Mouse (Mus musculus): ENCODE results near the gene Iqcc. TPM values are rescaled to one million over a fixed set of nuclear protein-coding genes. Genes with fewer than 3 reads are reported as not detected.

The Iqcc gene
- total RNA-seq (2022), result 10 to 100 TPM; 27.9 to 42.5 (median 36.0) TPM

GRCm38 (mm10) chr4:129618786-129619691, at the start of gene Iqcc:
TSS of gene Iqcc (minus strand) at chr4:129619099.
- DNase-seq (ENCODE audit: low spot score in 2 of 2), result peak; percentile 94 to 97

GRCm38 (mm10) chr4:129662255-129662813, 43.4 kb upstream of the Iqcc start:
- DNase-seq (ENCODE audit: low spot score in 2 of 2), result no peak

- DNase-seq (ENCODE audit: low spot score in 2 of 2), result peak; percentile 56 to 65
These were observed 42.7 kb upstream of the Iqcc start for GRCm38 (mm10) chr4:129661584-129661983.

- DNase-seq (ENCODE audit: low spot score in 2 of 2), result no peak
These were observed 35.9 kb upstream of the Iqcc start for GRCm38 (mm10) chr4:129654770-129655169.

- no peak for DNase-seq (ENCODE audit: low spot score in 2 of 2)
These were observed 31.5 kb upstream of the Iqcc start for GRCm38 (mm10) chr4:129650359-129650758.

GRCm38 (mm10) chr4:129648656-129649055, 29.8 kb upstream of the Iqcc start:
- DNase-seq (ENCODE audit: low spot score in 2 of 2), result no peak

GRCm38 (mm10) chr4:129645204-129645603, 26.3 kb upstream of the Iqcc start:
- no peak for DNase-seq (ENCODE audit: low spot score in 2 of 2)

GRCm38 (mm10) chr4:129641756-129642155, 22.9 kb upstream of the Iqcc start:
- DNase-seq (ENCODE audit: low spot score in 2 of 2), result no peak

GRCm38 (mm10) chr4:129640638-129641467, 22.0 kb upstream of the Iqcc start, which contains the start of gene Txlna:
TSS of gene Txlna (minus strand) at chr4:129641065.
- peak; percentile 97 to 98 for DNase-seq (ENCODE audit: low spot score in 2 of 2)

- DNase-seq (ENCODE audit: low spot score in 2 of 2), result no peak
These were observed 21.3 kb upstream of the Iqcc start for GRCm38 (mm10) chr4:129640101-129640637.

GRCm38 (mm10) chr4:129639221-129639620, 20.3 kb upstream of the Iqcc start:
- no peak for DNase-seq (ENCODE audit: low spot score in 2 of 2)

- DNase-seq (ENCODE audit: low spot score in 2 of 2), result no peak
These were observed 15.0 kb upstream of the Iqcc start for GRCm38 (mm10) chr4:129633852-129634251.

GRCm38 (mm10) chr4:129631867-129632266, 13.0 kb upstream of the Iqcc start:
- no peak for DNase-seq (ENCODE audit: low spot score in 2 of 2)

GRCm38 (mm10) chr4:129630944-129631343, 12.0 kb upstream of the Iqcc start:
- DNase-seq (ENCODE audit: low spot score in 2 of 2), result no peak

- DNase-seq (ENCODE audit: low spot score in 2 of 2), result no peak
These were observed 7.1 kb upstream of the Iqcc start for GRCm38 (mm10) chr4:129626035-129626434.

- DNase-seq (ENCODE audit: low spot score in 2 of 2), result no peak
These were observed 6.6 kb upstream of the Iqcc start for GRCm38 (mm10) chr4:129625496-129625895.

GRCm38 (mm10) chr4:129625029-129625370, 6.1 kb upstream of the Iqcc start:
- peak in 1 of 2 experiments; percentile 65 for DNase-seq (ENCODE audit: low spot score in 2 of 2)

- peak; percentile 88 to 93 for DNase-seq (ENCODE audit: low spot score in 2 of 2)
These were observed 5.6 kb upstream of the Iqcc start for GRCm38 (mm10) chr4:129624281-129625028.

GRCm38 (mm10) chr4:129623681-129624091, 4.8 kb upstream of the Iqcc start, which contains the start of gene Ccdc28b:
TSS of gene Ccdc28b (minus strand) at chr4:129623947.
- peak in 1 of 2 experiments; percentile 60 for DNase-seq (ENCODE audit: low spot score in 2 of 2)

- DNase-seq (ENCODE audit: low spot score in 2 of 2), result no peak
These were observed 4.1 kb upstream of the Iqcc start for GRCm38 (mm10) chr4:129622803-129623535.
